Mouse (Mus musculus) embryo, embryonic 11.5 days (tissue): ENCODE measurements around the gene Ifnar2.

Experiments
- DNase-seq: peaks from one replicate; pipeline ENCODE4 v3.0.0-alpha.2; 2012; ENCODE audit warnings: low read depth, low spot score

The Ifnar2 gene

DNA sequence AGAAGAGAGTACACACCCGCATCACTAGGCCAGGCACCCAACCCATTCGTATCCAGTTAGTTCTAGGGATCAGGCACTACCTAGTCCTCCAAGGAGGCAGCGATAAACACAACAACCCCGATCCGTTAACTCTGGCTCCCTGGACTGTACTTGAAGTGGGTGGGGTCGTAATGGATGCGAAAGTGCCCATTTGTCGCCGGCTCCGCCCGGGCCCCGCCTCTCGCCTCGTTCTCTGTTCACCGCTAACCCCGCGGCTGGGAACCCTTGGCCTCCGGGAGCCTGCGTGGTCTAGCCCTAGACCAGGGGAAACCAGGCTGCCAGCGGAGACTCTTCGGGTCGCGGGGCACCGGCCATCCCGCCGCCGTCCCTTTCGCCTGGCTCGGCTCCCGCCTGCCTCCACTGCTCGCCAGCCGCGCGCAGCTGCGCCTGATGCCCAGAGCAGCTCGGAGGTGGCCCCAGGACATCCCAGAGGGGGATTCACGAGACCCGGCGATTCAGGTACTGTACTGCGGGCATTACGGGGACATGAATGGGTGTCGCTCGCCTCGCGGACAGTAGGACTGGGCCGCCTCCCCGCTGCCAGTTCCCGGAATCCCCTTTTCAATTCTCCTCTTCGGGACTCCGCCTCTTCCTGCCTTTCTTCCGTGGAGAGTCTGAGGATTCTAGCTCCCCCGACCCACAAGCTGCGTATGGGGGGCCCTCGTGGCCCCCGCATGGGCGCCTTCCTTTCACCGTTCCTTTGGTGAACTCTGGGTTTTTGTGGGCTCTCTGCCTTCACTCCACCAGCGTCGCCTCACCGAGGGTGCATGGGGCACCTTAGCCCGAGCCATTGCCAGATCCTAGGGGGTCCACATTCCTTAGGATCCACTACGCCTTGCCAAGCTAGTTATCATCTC, at the start of gene Ifnar2:
Ifnar2 (plus strand) TSS at position 207 of the 896 bp plus-strand sequence.
- DNase-seq: no peak

DNA sequence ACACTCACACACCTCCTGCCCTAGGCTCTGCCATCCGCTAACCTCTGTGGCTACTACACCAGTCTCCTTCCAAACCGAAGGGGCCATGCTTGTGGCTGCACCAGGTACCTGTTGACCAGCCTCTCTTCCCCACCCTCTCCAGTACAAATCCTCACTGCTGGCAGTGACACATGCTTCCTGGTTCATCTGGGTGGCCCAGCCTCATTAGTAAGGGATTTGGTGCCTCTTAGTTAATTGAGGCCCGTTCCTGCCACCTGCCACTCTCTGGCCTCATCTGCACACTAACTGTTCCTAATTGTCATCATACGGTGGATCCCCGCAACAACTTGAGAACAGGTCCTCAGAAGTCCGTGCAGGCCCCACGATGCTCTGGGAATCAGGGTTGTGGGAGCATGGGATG, 45.0 kb upstream of the Ifnar2 start:
- no peak for DNase-seq

DNA sequence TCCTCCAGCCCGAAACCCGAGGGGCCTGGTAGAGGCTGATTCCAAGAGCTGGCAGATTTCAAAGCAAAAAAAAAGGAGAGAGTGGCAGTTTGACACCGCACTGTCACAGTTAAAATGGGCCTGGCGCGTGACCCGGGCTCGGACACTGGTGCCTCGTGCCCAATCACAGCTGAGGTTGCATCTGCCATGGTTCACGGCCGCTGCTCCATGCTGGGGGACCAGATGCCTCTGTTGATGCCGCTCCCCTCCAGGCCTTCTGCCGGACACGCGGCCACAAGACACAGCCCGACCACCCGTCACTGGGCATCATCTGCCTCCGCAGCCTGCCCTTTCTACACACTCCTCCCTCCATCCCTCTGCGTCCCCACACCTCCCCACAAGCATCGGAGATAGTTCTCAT, 43.7 kb upstream of the Ifnar2 start:
- DNase-seq: no peak

DNA sequence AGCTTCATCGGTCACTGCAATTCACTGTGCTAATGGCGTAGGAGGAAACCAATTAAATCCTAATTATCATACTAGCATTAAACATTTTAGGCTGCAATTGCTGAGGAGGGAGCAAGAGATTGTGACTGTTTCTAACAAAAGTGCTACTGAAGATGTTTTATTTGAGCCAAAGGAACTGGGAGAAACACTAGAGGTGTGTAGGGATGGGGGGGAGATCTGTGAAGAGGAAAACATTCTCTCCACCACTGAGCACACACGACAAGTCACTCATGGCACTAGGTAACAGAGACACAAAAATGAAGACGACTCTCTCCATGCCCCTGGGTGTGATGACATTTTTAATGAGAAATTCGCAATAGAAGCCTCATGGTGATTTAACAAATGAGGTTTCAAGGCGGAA, 42.1 kb upstream of the Ifnar2 start:
- DNase-seq: no peak

DNA sequence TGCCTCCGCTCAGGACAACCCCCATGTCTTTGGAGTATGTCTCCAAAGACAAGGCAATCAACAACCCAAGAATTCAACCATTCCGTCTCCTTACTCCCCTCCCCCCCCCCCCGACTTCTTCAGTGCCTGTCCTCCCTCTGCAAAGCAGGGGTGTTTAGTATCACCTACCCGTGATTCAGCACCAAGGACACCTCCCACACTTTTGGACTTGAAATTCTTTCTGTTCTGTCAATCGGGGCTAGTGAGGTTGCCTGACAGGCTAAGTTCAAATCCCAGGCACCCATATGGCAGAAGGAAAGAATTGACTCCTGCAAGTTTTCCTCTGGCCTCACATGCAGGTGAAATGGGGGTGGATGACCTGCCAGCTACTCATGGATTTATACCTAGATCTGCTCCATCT, 41.4 kb upstream of the Ifnar2 start:
- DNase-seq: no peak

DNA sequence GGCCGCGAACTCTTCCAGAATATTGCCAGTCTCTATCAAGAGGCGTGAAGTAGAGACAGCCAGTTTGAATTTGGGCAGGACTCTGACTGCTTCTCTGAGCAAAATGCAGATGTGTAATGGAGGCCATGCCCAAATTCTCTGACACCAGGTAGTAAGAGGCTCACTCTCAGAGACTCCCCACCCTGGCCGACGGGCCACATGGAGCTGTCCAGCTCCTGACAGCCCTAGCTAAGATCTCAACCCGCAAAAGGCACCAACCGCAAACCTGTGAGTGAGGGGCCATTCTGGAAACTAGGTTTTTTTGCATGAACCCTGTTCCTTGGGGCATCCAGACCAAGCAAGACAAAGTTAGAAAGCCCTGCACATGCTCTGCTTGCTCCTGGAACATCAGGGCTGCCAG, 39.7 kb upstream of the Ifnar2 start:
- no peak for DNase-seq

DNA sequence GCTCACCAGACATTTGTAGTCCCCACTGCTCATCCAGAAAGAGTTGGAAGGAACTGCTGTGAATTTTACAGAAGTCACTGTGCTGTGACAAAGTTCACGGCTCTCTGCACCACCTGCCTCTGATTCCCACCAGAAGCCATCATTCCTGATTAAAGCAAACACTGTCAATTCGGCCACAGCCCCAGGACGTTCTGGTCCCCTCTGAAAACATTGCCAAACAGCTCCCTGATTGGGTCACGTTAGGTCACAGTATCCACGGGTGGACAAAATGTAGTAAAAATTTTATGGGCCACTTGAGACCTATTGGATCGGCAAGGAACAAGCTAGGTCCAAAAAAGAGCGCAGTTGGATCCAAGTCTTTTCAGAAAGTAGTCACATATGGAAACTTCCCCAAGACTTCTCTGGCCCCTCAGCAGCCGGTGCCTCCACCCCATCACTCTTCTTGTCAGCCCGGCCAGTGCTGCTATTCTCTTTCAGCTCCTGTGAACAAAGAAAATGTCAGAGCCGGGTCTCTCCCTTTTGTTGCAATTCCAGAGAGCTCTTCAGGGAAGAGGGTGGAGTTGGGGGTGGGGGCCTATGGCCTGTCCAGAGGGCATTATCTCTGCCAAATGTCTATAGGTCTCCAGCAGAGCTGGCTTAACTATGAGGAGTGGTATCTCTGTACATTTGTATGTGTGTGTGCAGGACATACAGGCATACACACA, 38.2 kb upstream of the Ifnar2 start:
- DNase-seq: no peak

DNA sequence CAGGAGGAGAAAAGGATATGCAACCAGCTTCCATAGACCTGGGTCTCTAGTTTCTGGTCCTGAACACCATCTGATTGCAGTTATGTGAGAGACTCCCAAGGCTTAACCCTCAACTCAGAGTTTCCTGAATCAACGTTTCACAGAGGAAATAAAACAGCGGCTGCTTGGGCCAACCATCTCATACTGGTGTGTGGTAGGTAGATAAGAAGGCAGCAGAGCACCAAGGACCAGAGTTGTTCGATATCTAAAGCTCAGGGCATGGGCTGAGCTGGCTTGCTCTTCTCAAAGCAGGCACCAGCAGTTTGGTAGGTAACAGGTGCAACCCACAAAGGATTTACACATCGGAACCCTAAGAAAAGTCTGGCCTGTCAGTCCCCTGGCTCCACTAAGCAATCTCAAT, 35.8 kb upstream of the Ifnar2 start:
- DNase-seq: no peak

DNA sequence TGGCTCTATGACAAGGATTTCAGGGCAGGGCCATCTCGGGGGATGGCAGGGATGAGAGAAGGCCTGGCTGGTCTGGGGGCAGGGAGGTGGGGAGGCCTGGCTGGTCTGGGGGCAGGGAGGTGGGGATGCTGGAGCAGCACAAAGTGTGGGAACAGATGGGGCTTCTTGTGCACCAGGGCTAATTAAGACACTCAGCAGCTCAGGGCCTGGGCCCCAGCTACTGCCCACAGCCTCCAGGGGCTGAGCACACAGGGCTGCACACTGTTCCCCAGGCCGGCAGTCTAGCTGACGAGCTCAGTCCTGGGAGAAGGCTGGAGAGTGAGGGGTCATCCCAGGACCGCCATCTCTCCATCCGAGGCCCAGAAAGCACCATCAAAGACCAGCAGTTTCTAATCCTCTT, 35.1 kb upstream of the Ifnar2 start:
- DNase-seq: no peak

DNA sequence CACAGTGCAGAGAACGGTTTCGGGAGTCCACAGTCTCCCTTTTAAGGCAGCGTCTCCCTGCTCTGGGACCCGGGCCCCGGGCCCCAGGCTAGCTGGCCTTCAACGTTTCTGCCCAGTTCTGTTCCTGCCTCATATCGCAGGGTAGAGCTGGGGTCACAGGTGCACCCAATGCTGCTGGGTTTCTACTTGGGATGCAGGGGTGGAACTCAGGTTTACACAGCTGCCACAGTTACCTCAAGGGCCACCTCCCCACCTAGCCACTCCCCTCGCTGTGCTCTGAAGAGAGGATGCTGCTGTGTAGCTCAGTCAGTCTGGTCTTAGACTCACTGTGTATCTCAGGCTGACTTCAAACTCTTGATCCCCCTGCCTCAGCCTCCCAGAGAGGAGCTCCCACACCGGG, 26.1 kb upstream of the Ifnar2 start:
- no peak for DNase-seq

DNA sequence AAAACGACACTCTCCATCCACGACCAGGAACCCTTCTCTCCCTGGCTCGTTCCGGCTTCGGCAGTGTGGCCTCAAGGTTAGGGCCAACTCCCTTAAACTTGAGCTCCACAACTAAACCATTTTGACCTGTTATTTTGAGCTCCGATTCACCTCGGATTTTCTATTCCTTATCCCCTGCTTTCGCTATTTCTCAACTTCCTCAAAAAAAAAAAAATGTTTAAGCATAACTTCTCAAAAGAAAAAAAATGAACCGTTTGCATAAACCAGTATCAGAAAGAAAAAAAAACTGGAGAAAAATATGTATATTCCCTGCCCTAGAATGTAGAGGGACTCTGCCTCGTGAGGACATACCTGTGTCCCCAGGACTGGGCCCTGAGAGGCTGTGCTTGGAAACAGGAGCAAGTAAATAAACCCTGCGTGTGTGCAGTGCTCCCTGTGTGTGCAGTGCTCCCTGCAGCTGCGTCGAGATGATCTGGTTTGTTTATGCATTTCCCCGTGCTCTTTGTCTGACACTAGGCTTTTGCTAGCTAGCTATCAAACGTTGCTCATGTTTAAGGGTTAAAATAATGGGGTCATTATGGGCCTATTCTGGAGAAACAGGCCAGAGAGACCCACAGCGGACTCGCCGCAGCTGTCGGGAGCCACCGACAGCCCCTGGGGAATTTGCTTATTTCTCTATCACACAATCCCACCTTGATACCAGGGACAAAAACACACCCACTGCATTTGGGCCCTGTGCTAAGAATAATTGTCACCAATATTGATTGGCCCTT, 24.9 kb upstream of the Ifnar2 start:
- no peak for DNase-seq

DNA sequence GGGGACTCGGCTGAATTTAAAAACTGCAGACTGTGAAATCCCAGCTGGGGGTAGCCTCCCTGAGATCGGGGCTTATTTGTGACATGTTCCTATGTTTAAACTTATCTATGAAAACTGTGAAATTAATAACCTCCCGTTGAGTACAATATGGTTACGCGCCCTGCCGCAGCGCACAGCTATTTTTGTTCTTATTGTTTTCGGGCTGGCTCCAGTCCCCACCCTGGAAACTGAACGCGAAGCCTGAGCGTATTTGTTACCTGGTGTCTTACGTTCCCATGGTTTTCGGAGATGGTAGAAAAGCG, 24.4 kb upstream of the Ifnar2 start:
- DNase-seq: no peak

DNA sequence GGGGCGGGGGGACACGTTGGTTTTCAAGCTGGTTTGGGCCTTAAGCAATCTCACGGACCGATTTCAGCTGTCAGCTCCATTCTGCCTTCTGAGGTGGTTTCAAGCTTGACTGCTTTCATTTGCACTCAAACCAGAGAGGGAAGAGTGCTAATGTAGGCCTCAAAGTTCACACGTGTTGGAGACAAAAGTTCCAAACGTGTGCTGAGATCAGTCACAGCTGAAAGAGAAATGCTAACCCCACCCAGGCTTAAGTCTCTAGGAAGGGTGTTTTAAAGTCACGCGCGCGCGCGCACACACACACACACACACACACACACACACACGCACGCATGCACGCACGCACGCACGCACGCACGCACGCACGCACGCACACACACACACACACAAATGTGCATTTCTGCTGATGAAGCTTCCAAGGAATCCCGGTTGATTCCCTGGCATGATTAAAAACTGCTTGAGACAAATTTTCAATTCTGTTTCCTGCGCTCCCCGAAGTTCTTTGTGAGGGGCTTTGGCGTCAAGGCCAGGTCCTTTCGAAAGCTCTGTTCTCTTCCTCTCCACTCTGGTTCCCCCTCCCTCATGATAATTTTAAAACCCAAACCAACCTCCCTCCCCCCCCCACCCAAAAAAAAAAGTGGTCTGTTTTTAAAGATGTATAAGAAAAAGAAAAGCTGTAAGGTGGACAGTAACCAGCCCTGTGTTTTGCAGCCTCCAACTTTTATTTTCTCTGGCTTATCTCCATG, 23.8 kb upstream of the Ifnar2 start:
- no peak for DNase-seq

DNA sequence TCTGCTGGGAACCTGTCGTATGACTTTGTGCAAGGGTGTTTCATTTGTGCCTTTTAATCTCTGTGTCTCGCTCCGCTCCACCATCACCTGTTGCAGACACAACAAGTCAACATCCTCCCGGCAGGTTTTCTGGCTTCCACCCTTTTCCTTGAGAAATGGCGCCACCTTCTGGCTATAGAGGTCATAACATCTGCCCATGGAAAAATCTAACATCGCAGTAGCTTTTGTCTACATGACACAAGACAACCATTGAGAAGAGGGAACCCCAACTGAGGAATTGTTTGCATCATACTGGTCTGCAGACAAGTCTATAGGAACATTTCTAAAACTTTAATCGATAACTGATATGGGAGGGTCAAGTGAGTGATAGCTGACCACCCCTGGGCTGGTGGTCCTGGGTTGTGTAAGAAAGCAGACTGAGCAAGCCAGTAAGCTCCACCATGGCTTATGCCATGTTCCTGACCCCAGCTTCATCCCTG, 20.5 kb upstream of the Ifnar2 start:
- DNase-seq: no peak

DNA sequence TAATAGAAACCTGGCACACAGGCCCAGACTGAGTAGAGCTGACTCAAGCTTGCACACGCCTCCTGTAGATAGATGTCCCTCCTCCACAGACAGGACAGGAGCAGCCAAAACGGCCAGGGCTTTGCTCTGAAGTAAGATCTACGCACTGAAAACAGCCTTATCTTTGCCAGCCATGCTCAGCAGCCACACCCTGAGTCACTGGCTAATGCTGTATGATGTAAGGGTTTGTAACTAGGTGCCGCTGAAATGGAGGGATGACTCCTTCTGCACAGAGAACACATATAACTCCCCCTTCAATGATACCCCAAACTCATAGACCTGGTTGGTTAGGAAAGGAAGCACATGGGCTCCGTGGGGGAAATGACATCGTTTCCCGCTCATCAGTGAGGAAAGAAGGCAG, 19.8 kb upstream of the Ifnar2 start:
- no peak for DNase-seq

DNA sequence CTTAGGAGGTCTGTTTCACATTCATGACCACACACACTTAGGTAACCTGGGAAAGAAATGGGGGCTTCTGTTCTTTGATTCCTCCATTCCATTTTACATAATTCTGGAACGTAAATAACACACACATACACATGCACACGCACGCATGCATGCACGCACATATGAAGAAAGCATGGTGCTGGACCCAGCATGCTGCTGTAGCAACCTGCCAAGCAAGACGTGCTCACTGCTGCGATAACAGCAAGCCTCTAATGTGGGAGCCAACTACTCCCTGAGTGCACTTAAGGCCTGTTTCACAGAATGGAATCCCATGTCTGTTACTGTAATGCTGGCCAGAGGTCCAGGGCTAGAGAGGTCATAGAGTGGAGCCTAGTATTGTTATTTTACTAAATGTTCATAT, 19.4 kb upstream of the Ifnar2 start:
- DNase-seq: no peak

DNA sequence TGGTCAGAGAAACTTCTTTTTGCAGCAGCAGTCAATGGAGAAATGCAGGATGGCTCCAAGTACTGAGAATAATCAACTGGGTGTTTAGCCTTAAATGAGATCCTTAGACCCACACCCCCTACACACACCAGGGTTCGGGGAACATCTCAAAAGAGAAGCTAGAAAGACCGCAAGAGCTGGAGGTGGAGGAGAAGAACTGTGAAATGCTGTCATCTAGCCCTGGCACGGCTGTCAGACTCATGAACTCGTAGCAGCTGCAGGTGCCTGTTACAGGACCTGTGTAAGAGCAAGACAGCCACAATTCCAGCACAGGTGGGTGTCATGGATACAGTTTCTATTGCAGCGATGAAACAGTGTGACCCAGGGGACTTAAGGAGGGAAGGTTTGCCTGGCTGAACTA, 18.9 kb upstream of the Ifnar2 start:
- DNase-seq: no peak

DNA sequence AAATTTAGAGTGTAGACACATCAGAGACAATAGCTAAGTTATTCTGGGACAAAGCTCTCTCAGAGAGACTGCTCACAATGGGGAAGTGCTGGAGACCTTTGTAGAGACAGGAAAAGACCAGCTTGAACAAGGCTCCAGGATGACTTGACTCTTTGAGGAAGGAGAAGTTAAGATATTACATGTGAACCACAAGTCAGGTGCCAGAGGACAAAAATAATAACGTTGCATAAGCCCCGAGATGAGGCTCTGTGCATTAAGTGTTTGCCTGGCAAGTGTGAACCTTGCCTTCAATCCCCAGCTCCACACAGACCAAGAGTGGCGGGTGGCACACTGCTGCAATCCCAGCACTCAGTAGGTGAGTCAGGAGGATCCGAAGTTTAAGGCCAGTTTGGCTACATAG, 18.0 kb upstream of the Ifnar2 start:
- no peak for DNase-seq

DNA sequence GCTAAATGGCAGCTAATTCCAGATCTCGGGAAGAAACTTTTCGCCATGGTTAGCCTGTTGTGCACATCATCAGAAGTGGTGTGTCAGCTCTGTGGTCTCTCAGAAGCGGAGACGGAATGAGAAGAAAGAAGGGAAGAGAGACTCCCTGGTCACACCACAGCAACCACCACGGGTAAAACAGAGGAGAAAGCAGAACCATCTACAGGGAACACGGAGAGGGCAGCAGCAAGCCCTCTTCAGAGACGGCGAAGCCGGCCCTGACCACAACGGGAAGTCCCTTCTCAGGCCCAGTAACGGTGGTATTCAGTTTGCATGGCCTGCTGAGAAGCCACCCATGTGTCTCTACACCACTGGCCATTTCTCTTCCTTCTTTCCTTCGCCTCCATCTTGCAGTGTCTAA, 17.4 kb upstream of the Ifnar2 start:
- no peak for DNase-seq

DNA sequence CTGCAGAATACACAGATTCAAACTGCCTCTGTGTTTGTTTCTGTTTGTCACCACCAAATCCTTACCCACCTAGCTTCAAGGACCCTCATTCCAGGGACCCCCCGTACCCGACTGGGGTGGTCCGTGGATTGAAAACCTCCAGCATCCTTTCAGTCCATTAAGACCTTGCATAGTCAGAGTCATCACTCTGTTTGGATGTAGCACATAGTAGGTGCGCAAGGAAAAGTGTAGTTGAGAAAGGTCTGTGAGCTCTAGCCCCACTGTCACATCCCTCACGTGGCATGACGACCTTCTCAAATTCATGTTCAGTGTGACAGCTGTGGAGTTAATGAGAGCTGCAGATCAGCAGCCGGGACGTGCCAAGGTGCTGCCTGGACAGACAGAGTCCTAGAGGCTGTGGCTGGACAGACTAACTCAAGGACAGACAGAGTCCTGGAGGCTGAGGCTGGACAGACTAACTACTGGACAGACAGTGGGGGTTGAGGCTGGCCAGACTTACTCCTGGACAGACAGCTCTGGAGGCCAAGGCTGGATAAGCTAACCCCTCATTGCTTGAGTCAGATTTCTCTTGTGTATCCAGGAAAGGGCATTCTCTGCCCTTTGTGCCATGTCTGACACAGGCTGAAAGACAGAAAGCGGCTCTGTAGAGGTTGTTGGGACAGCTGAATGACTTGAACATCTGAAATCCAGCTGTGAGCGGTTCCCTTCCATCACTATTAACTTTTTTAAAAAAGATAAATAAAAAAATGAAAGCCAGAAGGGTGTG, 15.6 kb upstream of the Ifnar2 start:
- DNase-seq: no peak

DNA sequence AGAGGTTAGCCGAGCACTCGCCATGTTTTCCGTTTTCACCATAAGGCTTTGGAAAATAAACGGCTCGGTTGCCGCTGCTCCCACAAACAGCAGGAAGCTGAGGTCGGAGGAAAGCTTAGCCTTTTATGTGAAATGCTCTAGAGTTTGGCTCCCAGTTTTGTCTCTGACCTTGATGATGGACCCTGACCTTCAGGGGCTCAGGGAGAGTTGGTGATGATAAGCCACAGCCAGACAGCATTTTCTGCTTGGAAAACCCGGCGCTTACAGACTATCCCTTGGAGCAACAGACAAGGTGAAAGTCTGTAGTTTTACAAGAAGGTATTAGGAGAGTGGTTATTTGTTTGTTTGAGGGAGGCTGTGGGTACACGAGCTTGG, 15.1 kb upstream of the Ifnar2 start:
- DNase-seq: no peak
